Mouse (Mus musculus) limb, embryonic 14.5 days (tissue): Measurements from ENCODE around the gene Wdr60. TPM values are rescaled to one million over a fixed set of nuclear protein-coding genes. Genes with fewer than 3 reads are reported as not detected.

ENCODE experiments used
- ATAC-seq: fragments of 200-750 bp; cut with Nextera tagmentation; 2 replicates; pipeline ENCODE4 v1.8.0; 2017; ENCODE audit warnings: low read depth, moderate number of reproducible peaks, moderate TSS enrichment; ENCODE audit not compliant: low FRiP score
- DNase-seq: peaks from one replicate; pipeline ENCODE4 v3.0.0-alpha.2; 2015; ENCODE audit warnings: low spot score
- H3K27ac ChIP-seq: fragments of 300-500 bp; sonication (generic); replicated peaks from 2 replicates; pipeline ENCODE4 v1.5.1; 2014; ENCODE audit warnings: low read depth, mild to moderate bottlenecking, low read length, moderate library complexity, mixed read lengths
- H3K27me3 ChIP-seq: fragments of 300-500 bp; sonication (generic); 2 replicates; pipeline ENCODE4 v1.6.1; 2014; ENCODE audit warnings: low read length, mixed read lengths; ENCODE audit not compliant: control insufficient read depth, insufficient read depth
- H3K36me3 ChIP-seq: fragments of 300-500 bp; sonication (generic); 2 replicates; pipeline ENCODE4 v1.6.1; 2014; ENCODE audit warnings: mild to moderate bottlenecking, low read length, moderate library complexity, mixed read lengths; ENCODE audit not compliant: control insufficient read depth, insufficient read depth
- H3K4me1 ChIP-seq: fragments of 300-500 bp; sonication (generic); 2 replicates; pipeline ENCODE4 v1.6.1; 2014; ENCODE audit warnings: antibody characterized with exemption, low read length, mixed read lengths; ENCODE audit not compliant: control insufficient read depth, insufficient read depth
- H3K4me2 ChIP-seq: fragments of 300-500 bp; sonication (generic); replicated peaks from 2 replicates; pipeline ENCODE4 v1.6.1; 2014; ENCODE audit warnings: low read depth, mild to moderate bottlenecking, low read length, moderate library complexity; ENCODE audit not compliant: severe bottlenecking
- H3K4me3 ChIP-seq: fragments of 300-500 bp; sonication (generic); replicated peaks from 2 replicates; pipeline ENCODE4 v1.5.1; 2014; ENCODE audit warnings: low read length
- H3K9ac ChIP-seq: fragments of 300-500 bp; sonication (generic); 2 replicates; pipeline ENCODE4 v1.6.1; 2014; ENCODE audit warnings: mild to moderate bottlenecking, low read depth, low read length, moderate library complexity; ENCODE audit not compliant: severe bottlenecking
- H3K9me3 ChIP-seq: fragments of 300-500 bp; sonication (generic); 2 replicates; pipeline ENCODE4 v1.6.1; 2016; ENCODE audit warnings: low read length; ENCODE audit not compliant: control insufficient read depth
- POLR2A ChIP-seq: fragments of 200-500 bp; IDR thresholded peaks from 2 replicates; pipeline ENCODE4 v1.8.0; 2012; ENCODE audit warnings: inconsistent platforms, mild to moderate bottlenecking, moderate library complexity, borderline replicate concordance; ENCODE audit not compliant: insufficient read depth, insufficient read length; ENCODE audit errors: extremely low read depth
- WGBS: fragments of 180-500 bp; shearing (Covaris S2); extraction: QIAGEN DNeasy Blood & Tissue Kit; methylation state at CpG from one replicate; pipeline ENCODE4 v1.1.7; 2014; 5-methylcytosine and 5-hydroxymethylcytosine counted together
- microRNA-seq: library from miRNA; unstranded; fragments of <30 nt; microRNA quantifications from one replicate; pipeline ENCODE4, GENCODE M21; 2016
- polyA plus RNA-seq, 2 experiments: library from polyadenylated mRNA; depleted of rRNA in 1 of 2; stranded (reverse) in 1 of 2; unstranded in 1 of 2; fragments of >200 nt; fragmentation: Nextera tagmentation in 1 of 2; extraction: Ambion mirVana in 1 of 2; gene quantifications; 2 replicates each; pipeline versions ENCODE4 v1.2.1 to v1.2.3; 2012 to 2014

The Wdr60 gene
- polyA plus RNA-seq, 2 experiments = 20.7 to 25.9 TPM

GRCm38 (mm10) chr12:116159695-116160094, 103.1 kb downstream of the Wdr60 start:
- no peak for ATAC-seq
- Histone ChIP-seq H3K36me3 (no peaks in the 10 kb centered on the region), H3K4me2 (no peak overlapping the region), H3K27ac (no peak overlapping the region), H3K4me1 (no peaks in the 10 kb centered on the region), H3K27me3 (no peaks in the 10 kb centered on the region), H3K4me3 (no peak overlapping the region), H3K9me3 (no peaks in the 10 kb centered on the region), H3K9ac (no peak overlapping the region)
- TF ChIP-seq POLR2A = no peak
- DNase-seq = no peak
- WGBS = 85% methylated on average over 2 of the region's 2 CpGs

GRCm38 (mm10) chr12:116159223-116159622, 103.6 kb downstream of the Wdr60 start:
- H3K27me3 ChIP-seq = no peaks in the 10 kb centered on the region
- 72% methylated on average over 5 of the region's 5 CpGs for WGBS
- no peaks in the 10 kb centered on the region for H3K9me3 ChIP-seq
- no peak for ATAC-seq
- H3K4me1 ChIP-seq = no peaks in the 10 kb centered on the region
- no peak overlapping the region for H3K4me3 ChIP-seq
- no peak overlapping the region for H3K27ac ChIP-seq
- H3K36me3 ChIP-seq = no peaks in the 10 kb centered on the region
- no peak for DNase-seq
- no peak overlapping the region for H3K9ac ChIP-seq
- no peak overlapping the region for H3K4me2 ChIP-seq
- no peak for TF ChIP-seq POLR2A

- Histone ChIP-seq H3K9ac (no peak overlapping the region), H3K36me3 (no peaks in the 10 kb centered on the region), H3K9me3 (no peaks in the 10 kb centered on the region), H3K27ac (no peak overlapping the region), H3K4me1 (no peaks in the 10 kb centered on the region), H3K4me2 (no peak overlapping the region), H3K27me3 (no peaks in the 10 kb centered on the region), H3K4me3 (no peak overlapping the region)
- ATAC-seq (peak; percentile 34; the same call in 1 of the 2 replicates), DNase-seq (no peak)
- no peak for TF ChIP-seq POLR2A
- 68% methylated on average over 7 of the region's 7 CpGs for WGBS
These were observed 105.9 kb downstream of the Wdr60 start for GRCm38 (mm10) chr12:116156792-116157532.

Small RNAs within 50 kb of the gene (microRNA-seq; reads per million reads assigned to microRNA genes)
- gene Gm23190 = not detected

Other genes starting within 250 kb of the Wdr60 start
- 25.1 and 29.9 TPM in 2 replicates for gene Zfp386, start 215.3 kb downstream of the Wdr60 start, polyA plus RNA-seq (2012; rRNA removed)
- gene Zfp386, start 215.3 kb downstream of the Wdr60 start, polyA plus RNA-seq (2014; fragmentation: Nextera tagmentation; extraction: Ambion mirVana) = 44.1 and 44.4 TPM in 2 replicates
- 5.6 and 6.3 TPM in 2 replicates for gene Vipr2, start 185.3 kb downstream of the Wdr60 start, polyA plus RNA-seq (2012; rRNA removed)
- 2.9 and 3.2 TPM in 2 replicates for gene Vipr2, start 185.3 kb downstream of the Wdr60 start, polyA plus RNA-seq (2014; fragmentation: Nextera tagmentation; extraction: Ambion mirVana)
- gene Gm11027, start 12.4 kb upstream of the Wdr60 start, polyA plus RNA-seq (2012; rRNA removed) = not detected in 2 replicates
- not detected in 2 replicates for gene Gm11027, start 12.4 kb upstream of the Wdr60 start, polyA plus RNA-seq (2014; fragmentation: Nextera tagmentation; extraction: Ambion mirVana)
- 13.7 and 15.9 TPM in 2 replicates for gene Esyt2, start 18.2 kb upstream of the Wdr60 start, polyA plus RNA-seq (2012; rRNA removed)
- 29.7 and 30.3 TPM in 2 replicates for gene Esyt2, start 18.2 kb upstream of the Wdr60 start, polyA plus RNA-seq (2014; fragmentation: Nextera tagmentation; extraction: Ambion mirVana)
- gene Ncapg2, start 142.4 kb upstream of the Wdr60 start, polyA plus RNA-seq (2012; rRNA removed) = 19.5 and 24.1 TPM in 2 replicates
- gene Ncapg2, start 142.4 kb upstream of the Wdr60 start, polyA plus RNA-seq (2014; fragmentation: Nextera tagmentation; extraction: Ambion mirVana) = 37.1 and 37.4 TPM in 2 replicates
- 0.65 and 0.68 TPM in 2 replicates for gene Ptprn2, start 222.7 kb upstream of the Wdr60 start, polyA plus RNA-seq (2012; rRNA removed)
- 0.08 and 0.19 TPM in 2 replicates for gene Ptprn2, start 222.7 kb upstream of the Wdr60 start, polyA plus RNA-seq (2014; fragmentation: Nextera tagmentation; extraction: Ambion mirVana)